Mouse (Mus musculus) CH12.LX (cell line): ENCODE data around the gene Cdc37l1.

Experiments
- CTCF ChIP-seq, 2 experiments: IDR thresholded peaks in 1 of 2; conservative IDR thresholded peaks in 1 of 2; 2 replicates each; pipeline ENCODE4 v1.5.1; 2011 to 2012; ENCODE audit warnings: low read depth in 2 of 2, low read length in 2 of 2, improper control_type of control experiment in 1 of 2, inconsistent platforms in 1 of 2, mild to moderate bottlenecking in 1 of 2, moderate library complexity in 1 of 2
- HCFC1 ChIP-seq: IDR thresholded peaks from 2 replicates; pipeline ENCODE4 v1.6.1; 2012; ENCODE audit warnings: low read depth, mild to moderate bottlenecking, inconsistent platforms, low read length, improper control_type of control experiment
- NELFE ChIP-seq: IDR thresholded peaks from 2 replicates; pipeline ENCODE4 v1.6.1; 2011; ENCODE audit warnings: low read depth, low read length, improper control_type of control experiment
- NRF1 ChIP-seq: IDR thresholded peaks from 2 replicates; pipeline ENCODE4 v1.6.1; 2014; ENCODE audit warnings: low read depth, mild to moderate bottlenecking, inconsistent platforms, low read length, improper control_type of control experiment, moderate library complexity
- POLR2A ChIP-seq: IDR thresholded peaks from 2 replicates; pipeline ENCODE4 v1.6.1; 2011; ENCODE audit warnings: low read depth, mild to moderate bottlenecking, improper control_type of control experiment, low read length
- TBP ChIP-seq: conservative IDR thresholded peaks from 2 replicates; pipeline ENCODE4 v1.6.1; 2011; ENCODE audit warnings: low read depth, low read length, improper control_type of control experiment
- UBTF ChIP-seq: IDR thresholded peaks from 2 replicates; pipeline ENCODE4 v1.6.1; 2012; ENCODE audit warnings: low read depth, mild to moderate bottlenecking, inconsistent platforms, low read length, improper control_type of control experiment, moderate library complexity
- USF2 ChIP-seq: conservative IDR thresholded peaks from 2 replicates; pipeline ENCODE4 v1.6.1; 2011; ENCODE audit warnings: low read depth, low read length, improper control_type of control experiment

DNA sequence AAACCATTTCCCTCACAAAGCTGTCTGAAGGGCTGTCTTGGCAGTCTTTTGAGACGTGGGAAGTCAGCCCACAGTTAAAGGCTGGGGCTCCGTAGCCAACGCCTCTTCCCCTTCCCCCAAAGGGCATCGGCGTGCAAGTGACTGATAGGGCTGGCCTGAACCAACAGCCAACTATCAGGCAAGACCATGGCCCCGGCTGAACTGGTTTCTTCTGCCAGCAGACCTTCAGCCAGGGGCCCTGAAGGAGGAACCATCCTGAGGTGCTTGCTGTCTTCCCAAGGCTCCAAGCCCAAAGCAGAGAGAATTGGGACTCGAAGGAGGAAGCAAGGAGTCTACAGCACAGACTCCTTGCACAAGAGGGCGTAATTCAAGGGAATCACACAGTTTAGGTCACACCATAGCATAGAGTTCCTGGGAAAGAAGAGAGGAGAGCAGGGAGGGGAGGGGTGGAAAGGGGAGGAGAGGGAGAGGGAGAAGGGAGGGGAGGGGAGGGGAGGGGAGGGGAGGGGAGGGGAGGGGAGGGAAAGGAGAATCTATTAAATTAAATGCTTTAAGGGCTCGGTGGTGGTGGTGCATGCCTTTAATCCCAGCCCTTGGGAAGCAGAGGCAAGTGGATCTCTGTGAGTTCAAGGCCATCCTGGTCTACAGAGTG, 74.4 kb downstream of the Cdc37l1 start:
- TF ChIP-seq NRF1 (no peak), UBTF (no peak), CTCF (conservative IDR thresholded peaks at IDR 0.05 in 1 of 2, IDR thresholded peaks at IDR 0.05 in 1 of 2; ENCODE audit: low read depth in 2 of 2, low read length in 2 of 2) (no peak), POLR2A (no peak), HCFC1 (no peak), TBP (no peak), NELFE (no peak), USF2 (no peak)
